Mouse (Mus musculus) mouse trophoblast stem cell (cell line): Measurements from ENCODE around the gene Ptcd1.
"Not testable (repeated sequence)": the region's sequence is repeated elsewhere in the genome, so short reads cannot be mapped to it uniquely, and the experiment has no call there.

Experiments used
- in situ Hi-C, 2 experiments: fragments of 300-500 bp; cut with MseI, MboI; formaldehyde crosslinking; loops; 2 replicates in 1 of 2; 3 replicates in 1 of 2; pipeline ENCODE4 v1.15.1; 2025

Gene Ptcd1

DNA sequence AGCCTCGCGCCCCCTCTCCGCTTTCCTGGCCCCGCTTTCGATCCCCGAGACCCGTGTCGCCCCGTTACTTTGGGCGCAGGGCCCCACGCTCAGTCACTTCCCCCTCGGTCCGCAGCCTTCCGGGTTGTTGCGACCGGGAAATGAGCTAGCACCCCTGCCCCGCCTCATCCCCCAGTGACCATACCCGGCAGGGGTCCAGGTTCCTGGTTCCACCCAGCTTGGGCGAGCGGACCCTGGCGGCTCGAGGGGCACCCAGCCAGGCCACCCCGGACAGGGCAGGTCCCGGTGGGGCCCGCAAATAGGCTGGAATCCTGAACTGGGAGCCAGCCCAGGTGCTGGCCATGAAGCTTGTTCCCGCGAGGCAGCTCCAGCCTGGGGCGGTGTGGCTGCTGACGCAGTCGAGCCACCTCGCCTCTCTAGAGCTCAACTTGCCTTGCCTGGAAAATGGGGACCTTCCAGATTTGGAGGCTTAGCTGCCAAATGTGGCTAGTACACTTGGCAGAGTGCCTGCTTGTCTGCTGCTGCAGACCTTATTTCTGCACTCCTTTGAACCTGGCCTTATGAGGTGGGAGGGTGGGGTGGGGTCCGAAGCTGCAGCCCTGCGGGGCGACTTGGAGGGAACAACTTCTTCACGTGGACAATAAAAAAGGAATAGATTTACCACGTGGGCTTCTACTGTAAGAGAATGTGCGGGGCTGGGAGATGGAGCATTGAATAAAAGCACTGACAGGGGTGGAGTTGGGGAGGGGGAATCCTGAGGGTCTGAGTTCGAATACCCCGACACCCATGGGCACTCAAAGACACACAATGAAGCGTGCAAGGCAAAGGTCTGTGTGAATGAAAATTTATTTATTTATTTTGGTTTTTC lies 52.1 kb downstream of the Ptcd1 start:
- in situ Hi-C loops, result no loop called here

DNA sequence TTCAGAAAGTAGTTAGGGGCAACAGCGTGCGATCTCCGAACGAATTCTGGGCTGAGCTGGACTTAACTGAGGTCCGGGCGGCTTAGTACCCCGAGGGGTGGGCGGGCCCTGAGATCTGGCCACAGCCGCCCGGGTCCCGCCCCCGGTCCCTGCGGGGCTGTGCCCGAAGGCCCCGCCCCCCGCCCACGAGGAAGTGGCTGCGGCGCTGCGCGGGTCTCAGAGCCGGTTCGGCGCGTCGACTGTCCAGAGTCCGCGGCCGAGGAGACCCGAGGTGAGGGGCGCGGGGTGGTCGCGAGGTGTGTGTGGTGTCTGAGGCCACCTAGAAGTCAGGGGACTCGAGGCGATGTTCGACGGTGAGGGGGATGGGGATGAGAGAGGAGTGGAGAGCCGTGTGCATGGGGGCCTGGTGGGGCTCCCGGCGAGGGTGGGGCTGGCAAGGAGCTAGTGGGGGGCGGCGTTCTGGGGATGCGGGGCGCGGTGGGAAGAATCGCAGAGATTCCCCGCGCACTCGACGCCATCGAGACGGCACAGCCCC lies 52.8 kb downstream of the Ptcd1 start, which contains the start of gene Arpc1b:
Gene Arpc1b, plus strand, starts transcription at position 145 of the 535 bp plus-strand sequence.
- in situ Hi-C loops, result no loop called here

DNA sequence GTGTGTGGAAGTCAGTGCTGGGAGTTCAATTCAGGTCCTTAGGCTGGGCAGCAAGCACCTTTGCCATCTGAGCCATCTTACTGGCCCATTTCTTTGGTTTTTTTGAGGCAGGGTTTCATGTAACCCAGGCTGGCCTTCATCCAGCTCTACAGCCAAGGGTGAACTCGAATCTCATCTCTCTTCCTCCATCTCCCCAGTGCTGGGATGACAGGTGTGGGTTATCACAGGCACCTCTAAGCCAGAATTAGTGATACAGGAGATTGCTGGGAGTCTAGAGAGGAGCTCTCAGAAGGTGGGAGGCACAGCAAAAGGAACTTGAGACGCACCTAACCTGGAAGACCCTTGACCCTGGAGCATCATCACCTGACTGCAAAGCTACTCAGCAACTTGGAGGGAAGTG lies 53.5 kb downstream of the Ptcd1 start:
- in situ Hi-C loops, result no loop called here

DNA sequence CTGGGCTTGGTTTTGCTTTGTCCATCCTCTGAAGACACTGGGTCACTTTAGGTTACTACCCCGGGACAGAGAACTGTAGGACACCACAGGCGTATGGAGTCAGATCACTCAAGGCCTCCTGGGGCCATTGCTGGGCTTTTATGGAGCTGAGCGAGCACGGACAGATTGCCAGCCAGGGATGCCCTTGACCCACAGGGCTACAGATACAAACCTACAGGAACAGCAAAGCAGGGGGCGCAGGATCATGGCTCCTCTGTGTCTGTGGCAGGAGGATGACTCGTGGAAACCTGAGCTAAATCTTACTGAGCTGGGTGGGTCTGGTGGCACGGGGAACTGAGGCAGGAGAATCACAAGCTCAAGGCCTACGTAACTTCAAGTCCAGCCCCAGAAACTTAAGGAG lies 54.3 kb downstream of the Ptcd1 start:
- in situ Hi-C loops, result no loop called here

DNA sequence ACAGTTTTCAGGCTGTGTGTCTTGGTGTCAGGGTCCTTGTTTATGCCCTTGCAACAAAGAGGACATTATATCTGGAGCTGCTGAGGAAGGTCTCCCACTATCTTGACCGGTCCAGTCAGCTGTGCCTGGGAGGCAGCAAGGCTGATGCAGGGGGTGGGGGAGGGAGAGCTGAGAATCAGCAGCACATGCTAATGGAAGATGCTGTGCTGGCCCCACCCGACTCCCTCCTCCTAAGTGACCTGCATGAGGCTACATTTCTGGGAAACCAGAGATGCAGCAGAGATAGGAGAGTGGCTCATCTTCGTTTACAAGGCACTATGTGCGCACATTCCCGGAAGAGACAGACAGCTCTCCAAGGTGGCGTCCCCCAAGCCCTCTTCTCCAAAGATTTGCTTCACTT lies 56.5 kb downstream of the Ptcd1 start:
- in situ Hi-C loops, result no loop called here

DNA sequence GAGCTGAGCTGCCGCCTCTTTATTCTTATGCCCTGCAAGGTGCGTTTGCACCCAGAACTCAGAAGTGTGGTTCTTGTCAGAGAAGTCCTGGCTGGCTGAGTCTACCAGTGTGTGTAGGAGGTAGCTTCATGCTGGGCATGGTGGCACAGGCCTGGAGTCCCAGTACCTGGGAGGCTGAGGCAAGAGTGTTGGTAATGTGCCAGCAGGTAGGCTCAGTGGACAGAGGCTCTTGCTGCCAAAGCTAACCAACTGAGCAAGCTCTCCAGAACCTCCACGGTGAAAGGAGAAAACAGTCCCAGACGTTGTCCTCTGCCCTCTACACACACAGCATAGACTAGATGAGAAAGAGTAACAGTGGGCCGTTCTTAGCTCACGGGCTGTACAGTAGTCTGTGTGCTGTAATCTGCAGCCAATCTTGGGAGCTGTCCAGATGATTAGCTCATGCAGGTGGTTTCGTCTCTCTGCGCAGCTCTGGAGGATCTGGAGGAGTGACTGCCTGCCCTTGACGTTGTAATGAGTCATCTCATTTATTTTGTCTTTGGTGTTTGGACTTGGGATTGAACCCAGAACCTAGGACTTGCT lies 61.1 kb downstream of the Ptcd1 start:
- in situ Hi-C loops, result no loop called here

DNA sequence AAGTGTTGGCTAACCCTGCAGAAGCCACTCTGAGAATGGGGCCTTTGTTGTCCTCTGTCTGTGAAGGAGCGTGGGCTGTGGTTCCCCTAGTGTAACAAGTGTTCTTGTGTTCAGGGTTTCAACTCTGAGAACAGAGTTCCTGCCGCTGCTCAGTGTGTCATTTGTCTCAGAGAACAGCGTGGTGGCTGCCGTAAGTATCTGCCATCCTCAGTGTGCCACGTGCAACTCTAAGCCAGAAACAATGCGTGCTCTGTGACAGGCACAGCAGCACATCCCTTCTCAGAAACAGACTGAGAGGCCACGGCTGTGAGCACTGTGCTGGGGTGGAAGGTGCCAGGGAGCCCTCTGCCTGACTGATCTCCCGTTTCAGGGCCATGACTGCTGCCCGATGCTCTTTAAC lies 62.6 kb downstream of the Ptcd1 start:
- in situ Hi-C loops, result no loop called here

DNA sequence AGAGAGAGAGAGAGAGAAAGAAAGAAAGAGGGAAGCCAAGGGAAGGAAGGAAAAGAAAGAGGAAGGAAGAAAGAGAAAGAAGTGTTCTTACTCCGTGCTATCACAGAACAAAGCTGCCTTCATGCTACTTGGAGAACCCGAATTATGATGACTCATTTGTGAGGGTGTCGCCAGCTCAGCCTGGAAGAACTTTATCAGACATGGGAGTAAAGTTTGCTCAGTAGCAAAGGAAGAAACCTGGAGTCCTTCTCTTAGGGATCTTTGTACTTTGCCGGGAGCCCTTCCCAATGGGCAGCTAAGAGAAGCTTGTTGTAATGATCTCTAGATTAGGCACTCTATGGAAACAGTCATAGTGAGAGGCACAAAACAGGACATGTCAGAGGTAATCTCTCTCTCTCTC lies 64.2 kb downstream of the Ptcd1 start:
- in situ Hi-C loops, result no loop called here

DNA sequence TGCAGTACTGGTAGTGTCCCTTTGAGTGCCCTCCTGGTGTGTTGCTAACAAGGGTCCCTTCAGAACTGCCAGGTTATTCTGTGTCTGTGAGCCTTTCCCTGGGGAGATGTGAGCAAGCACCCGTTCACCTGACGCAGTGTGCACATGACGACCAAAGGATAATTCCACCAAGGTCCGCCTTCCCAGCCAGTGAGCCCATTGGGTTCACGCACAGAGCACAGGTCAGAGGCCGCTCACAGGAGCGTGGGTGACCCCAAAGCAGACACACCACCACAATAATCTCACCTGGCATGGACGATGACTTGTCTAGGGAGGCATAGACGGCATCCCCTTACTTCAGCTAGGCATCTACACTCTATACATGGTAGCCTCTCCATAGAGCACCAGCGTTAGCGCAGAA lies 65.5 kb downstream of the Ptcd1 start:
- in situ Hi-C loops, result not testable (repeated sequence)

DNA sequence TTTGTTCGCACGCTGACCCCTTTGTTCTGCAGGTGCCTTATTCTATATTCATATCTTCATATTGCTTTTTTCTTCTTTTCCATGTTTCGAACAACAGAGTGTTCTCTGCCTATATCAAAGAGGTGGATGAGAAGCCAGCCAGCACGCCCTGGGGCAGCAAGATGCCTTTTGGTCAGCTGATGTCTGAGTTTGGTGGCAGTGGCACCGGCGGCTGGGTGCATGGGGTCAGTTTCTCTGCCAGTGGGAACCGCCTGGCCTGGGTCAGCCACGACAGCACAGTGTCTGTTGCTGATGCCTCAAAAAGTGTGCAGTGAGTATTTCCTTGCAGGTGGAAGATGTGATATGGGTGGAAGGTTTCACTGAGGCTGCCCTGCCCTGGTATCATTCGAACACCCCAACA lies 65.9 kb downstream of the Ptcd1 start:
- in situ Hi-C loops, result no loop called here

DNA sequence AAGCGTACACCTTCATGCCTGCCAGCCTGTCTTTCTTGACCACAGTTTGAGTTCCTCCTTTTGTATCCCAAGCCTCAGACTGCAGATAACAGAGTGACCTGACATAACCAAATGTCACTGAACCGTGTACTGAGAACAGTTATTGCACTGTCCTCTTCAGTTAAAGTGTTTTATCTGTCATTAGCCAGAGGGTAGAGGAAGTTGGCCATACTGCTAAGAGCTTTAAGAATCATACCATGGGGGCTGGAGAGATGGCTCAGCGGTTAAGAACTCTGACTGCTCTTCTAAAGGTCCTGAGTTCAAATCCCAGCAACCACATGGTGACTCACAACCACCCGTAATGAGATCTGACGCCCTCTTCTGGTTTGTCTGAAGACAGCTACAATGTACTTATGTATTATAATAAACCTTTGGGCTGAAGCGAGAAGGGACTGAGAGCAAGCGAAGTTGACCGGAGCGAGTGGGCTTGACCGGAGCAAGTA lies 68.5 kb downstream of the Ptcd1 start:
- in situ Hi-C loops, result no loop called here
